Mouse (Mus musculus): ENCODE results near the gene Sphk1.
"Not testable (repeated sequence)": the region's sequence is repeated elsewhere in the genome, so short reads cannot be mapped to it uniquely, and the experiment has no call there.

Gene Sphk1

DNA sequence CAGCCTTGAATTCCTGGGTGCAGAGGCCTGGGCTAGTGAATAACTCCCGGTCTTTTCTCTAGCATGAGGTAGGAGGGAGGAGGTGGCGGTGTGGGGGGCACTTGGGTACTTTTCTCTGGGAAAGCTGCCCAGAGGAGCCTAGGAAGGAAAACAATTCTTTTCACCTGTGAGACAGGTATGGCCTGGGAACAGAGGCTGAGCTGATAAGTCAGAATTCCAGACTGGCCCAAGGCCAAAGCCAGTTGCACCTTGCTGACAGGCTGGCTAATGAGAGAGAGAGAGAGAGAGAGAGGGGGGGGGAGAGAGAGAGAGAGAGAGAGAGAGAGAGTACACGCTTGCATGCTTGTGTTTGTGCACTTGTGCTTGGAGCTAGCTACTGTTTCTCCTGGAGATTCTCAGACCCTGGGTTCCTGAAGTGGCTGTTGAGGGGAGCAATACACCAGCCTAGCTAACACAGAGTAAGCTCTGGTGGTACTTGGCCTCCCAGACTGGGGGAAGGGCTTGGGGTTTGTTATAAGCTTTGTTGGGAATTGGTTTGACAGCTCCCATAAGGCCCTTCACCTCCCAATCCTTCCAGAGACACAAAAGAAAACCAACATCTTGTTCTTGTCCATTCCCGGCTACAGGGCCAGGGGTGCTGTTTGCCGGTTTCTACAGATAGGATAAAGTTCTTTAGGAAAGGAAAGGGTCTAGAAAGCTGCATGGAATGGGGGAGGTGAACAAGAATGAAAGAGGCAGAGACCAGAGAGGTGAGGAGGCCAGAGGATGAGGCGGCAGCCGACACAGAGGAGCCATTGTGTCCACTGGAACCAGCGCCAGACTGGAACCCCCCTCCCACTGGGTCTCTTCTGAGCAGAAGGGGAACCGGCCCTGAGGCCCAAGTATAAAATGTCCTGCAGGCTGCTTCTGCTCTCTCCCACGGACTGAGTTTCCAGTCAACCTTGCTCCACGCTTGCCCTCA, at the start of gene Sphk1:
Gene Sphk1, plus strand, starts transcription at position 739 of the 961 bp plus-strand sequence.
- DNase-seq (ENCODE audit: low spot score), result no peak

DNA sequence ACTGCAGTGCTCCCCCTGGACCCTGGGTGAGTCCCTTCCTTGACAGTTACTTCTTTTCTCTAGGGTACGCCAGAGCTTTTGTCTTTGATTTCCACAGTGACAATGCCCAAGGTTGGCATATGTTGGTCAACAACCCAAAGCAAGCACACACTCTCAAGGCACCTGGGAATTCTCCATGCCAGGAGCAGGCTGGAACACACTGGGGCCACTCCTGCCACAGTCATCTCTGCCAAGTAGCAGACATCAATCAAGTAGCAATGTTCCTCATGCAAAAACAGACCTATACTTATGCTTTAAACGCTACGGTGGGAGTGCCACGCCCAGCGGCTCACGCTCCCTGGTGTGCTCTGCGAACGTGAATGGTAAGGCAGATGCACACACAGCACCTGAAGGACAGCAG, 49.8 kb upstream of the Sphk1 start:
- DNase-seq (ENCODE audit: low spot score), result no peak

DNA sequence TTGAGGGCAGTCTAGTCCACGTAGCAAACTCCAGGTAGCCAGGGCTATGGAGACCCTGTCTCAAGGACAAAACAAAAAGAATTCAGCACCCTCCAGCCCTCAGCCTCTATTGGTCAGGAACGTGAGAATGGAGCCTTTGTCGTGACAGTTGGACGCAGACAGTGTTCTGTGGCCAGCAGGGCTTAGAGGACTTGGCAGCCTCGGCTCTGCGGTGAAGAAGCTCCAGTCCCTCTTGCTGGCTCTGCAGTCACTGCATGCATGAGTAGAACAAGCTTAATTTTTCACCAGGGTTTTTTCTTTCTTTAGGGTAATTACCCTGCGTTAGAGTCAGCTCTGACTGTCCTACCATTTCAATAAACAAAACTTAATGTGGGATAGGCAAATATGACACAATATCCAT, 48.9 kb upstream of the Sphk1 start:
- DNase-seq (ENCODE audit: low spot score), result no peak

DNA sequence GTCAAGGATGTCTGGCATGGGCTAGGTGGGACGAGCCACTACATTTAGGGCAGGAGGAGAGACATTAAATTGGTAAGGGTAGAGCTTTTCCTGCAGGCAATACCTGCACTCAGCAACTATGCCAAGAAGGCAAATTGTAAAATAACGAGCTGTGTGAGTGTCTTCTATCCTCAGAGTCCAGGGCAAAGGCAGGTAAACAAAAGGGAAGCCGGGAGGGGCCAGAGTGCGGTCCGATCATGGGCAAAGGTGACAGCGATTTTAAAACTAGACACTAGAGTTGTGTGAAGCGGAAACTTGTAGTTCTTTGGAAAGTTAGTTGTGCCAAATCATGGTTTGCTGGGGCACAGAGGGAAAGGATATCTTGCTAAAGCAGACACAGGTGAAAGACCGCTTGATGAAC, 46.5 kb upstream of the Sphk1 start:
- DNase-seq (ENCODE audit: low spot score), result no peak

DNA sequence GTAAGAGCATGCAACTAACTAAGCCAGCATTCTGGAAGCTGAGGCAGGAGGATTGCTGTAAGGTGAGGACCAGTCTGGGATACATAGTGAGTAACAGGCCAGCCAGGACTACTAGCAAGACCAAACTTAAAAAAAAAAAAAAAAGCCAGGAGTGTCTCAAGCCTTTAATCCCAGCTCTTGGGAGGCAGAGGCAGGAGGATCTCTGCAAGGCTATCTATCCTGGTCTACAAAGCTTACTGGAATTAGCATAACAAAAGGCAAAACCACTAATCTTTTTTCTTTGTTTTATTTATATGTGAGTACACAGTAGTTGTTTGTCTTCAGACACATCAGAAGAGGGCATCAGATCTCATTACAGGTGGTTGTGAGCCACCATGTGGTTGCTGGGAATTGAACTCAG, 42.5 kb upstream of the Sphk1 start:
- no peak for DNase-seq (ENCODE audit: low spot score)

DNA sequence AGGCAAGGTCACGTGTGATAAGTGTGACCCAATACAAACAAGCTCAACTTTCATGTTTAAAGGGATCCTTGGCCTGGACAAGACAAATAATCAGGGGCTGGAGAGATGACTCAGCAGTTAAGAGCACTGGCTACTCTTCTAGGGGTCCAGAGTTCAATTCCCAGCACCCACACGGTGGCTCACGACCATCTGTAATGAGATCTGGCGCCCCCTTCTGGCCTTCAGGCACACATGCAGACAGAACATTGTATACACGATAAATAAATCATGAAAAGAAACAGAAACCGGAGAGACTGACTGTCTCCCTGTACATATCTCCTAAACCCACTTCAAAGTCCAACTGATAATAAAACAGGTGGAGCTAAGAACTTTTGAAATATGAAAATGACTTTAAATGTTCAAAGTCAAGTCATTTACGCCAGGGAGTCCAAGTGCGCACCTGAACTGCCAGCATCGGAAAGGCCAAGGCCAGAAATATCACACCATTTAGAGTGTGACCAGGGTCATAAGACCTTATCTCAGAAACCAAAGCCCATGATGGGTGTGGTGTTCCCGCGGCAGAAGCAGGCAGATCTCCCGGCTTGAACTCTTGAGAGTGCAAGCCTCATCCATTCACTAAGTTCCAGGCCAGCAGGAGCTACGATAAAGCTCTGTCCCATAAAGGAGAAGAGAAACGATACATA, 41.9 kb upstream of the Sphk1 start:
- DNase-seq (ENCODE audit: low spot score), result no peak

DNA sequence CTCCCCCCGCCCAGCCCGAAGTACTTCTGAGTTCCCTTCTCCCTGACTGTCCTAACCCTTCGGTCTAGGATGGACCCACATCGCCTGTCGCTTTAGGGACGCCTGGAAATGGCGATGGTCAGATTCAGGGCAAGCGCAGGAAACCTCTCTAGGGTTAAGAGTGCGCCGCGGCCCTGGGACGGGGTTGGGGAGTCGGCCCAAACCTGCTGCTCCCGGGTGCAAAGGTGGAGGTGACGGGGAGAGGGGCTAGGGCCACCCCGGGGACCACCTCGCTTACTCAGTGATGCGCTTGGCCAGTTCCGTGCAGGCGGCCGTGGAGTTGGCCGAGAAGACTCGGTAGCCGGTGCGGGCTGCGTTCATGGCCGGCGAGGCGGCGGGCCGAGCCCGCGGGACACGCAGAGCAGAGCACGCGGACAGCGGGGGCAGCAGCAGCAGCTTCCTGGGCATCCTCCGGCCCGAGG, 40.9 kb upstream of the Sphk1 start:
- DNase-seq (ENCODE audit: low spot score), result no peak

DNA sequence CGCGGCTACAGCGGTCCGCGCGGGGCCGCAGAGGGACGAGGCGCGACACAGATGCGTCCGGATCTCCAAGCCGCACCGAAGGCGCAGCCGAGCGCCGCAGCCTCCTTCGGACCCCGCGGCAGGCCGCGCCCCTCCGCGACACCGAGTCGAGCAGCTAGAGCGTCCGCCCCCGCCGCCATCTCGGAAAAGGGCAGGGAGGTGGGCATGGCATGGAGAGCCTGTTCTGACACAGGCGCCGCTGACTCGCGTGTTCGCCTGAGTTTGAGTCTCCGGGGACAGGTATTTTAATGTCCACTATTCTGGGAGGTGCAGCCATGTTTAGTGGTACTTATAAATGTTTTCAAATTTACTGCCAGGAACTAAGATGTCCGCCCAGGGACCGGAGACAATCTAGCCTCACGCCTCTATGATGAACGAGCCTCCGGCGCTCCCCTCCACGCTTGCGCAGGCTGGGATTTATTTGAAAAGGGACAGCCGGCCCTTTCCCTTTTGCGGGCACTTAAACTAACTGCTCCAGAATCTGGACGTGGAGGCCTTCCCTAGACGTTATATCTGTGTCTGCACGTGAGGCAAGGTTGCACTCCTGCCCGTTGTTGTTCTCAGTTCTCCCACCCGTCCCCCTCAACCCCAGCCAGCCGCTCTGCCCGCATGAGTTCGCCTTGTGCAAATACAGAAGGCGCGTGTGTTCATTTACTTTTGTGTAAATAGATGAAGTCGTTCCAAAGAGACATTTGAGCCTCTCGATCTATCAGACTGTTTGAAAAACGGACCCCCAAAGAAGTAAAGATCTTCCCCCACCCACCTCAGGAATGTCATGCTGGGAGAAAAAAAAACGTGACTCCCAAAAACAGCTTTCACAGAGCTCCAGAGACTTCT, 40.3 kb upstream of the Sphk1 start:
- peak; percentile 72 for DNase-seq (ENCODE audit: low spot score)

DNA sequence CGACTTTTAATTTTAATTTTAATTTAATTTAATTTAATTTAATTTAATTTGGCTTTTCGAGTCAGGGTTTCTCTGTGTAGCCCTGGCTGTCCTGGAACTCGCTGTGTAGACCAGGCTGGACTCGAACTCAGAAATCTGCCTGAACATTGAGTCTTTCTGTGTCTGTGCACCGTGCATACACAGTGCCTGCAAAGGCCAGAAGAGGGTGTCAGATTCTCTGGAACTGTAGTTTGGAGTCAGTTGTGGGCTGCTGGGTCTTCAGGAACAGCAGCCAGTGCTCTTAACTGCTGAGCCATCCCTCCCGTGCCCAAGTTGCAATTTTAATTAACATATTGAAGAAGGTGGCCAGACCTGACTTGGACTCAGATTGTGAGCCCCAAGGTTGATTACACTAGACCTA, 39.4 kb upstream of the Sphk1 start:
- DNase-seq (ENCODE audit: low spot score), result no peak

DNA sequence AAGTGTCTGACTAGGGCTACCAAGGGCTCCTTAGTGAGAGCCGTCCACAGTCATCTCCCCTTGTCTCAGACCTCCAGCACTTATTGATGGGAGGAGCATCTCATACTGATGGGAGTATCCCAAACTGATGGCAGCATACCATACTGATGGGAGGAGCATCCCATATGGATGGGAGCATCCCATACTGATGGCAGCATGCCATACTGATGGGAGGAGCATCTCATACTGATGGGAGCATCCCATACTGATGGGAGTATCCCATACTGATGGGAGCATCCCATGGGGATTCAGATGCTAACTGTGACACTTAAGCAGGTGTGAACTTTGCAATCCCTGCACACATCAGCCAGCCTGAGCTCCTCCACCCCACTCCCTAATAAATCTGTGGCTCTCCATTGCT, 38.2 kb upstream of the Sphk1 start:
- not testable (repeated sequence) for DNase-seq (ENCODE audit: low spot score)

DNA sequence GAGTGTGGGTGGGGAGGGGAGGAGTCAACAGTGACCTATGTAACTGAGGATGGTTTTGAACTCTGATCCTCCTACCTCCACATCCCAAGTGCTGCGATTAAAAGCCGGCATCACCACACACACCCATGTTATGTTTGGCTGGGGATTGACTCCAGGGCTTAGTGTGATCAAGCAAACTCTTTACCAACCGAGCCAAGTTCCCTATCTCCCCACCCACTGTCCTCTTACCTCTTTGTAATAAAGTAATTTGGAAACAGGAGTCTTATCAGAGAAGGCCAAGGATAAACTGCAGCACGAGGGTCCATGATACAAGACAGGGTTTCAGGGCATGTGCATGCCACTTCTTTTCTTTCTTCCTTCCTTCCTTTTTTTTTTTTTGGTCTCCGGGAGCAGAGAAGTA, 37.5 kb upstream of the Sphk1 start:
- no peak for DNase-seq (ENCODE audit: low spot score)

DNA sequence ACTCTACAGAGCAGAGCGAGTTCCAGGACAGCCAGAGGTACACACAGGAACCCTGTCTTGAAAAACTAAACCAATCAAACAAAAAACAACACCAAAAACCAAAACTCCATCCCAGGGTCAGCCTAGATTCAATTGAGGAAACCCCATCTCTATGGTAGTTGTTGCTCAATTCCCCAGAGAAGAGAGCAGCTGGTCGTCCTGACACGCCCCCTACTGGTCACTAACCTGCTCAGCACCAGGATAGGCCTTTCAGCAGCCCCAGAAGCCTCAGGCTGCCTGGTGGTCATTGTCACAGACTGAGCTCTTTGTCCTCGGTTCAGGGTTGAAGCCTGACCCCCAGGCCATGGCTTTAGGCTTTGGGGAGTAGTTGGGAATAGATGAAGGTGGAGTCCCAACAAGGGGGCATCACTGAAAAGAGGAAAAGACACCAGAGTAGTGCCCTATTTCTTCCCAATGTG, 36.9 kb upstream of the Sphk1 start, which contains the start of gene Prpsap1:
Gene Prpsap1, minus strand, starts transcription at position 408 of the 458 bp plus-strand sequence.
- no peak for DNase-seq (ENCODE audit: low spot score)

DNA sequence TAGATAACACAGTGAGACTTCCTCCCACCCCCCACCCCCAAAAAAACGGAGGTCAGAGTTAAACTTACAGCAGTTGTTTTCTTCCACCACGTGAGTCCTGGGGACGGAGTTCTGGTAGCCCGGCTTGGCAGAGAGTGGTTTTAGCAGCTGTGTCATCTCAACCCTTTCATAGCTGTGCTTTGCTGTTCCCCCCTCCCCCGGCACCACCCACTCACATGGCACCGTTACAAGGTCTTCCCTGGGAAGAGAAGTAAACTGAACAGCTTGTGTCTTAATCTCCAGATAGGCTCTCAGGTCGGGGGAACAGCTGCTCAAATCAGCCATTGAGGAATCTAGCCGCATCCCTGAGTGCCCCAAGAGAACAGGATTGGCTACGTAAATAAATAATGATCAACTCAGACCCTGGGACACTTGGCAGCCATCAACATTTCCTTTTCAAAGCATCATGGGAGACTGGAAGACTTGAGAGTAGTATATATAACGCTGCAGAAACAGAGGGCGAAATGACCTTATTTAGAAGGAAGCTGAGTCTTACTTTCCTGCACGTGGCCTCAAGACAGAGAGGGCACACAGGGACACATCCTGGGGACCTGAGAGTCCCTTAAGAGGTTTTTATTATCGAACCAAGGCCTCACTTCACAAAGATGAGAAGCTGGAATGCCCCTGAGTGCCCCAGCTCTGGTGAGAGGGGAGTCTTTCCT, 36.1 kb upstream of the Sphk1 start:
- DNase-seq (ENCODE audit: low spot score), result peak; percentile 41

DNA sequence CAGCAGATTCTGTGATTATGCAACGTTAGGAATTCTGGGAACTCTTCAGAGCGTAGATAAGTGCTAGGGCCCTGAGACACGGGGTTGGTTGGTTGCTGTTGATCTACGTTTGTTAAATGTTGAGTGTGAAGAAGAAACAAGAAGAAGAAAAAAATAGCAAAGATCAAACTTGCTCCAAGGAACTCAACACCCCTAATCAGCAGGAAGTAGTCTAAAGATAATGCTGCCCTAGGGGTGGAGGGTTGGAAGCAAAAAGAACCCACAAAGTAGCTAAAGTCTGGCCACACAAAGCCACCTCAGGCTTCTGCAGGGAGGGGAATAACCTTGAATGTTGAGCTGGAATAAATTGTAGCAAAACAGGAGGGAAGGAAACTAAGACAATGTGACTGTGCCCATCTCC, 33.4 kb upstream of the Sphk1 start:
- DNase-seq (ENCODE audit: low spot score), result no peak

DNA sequence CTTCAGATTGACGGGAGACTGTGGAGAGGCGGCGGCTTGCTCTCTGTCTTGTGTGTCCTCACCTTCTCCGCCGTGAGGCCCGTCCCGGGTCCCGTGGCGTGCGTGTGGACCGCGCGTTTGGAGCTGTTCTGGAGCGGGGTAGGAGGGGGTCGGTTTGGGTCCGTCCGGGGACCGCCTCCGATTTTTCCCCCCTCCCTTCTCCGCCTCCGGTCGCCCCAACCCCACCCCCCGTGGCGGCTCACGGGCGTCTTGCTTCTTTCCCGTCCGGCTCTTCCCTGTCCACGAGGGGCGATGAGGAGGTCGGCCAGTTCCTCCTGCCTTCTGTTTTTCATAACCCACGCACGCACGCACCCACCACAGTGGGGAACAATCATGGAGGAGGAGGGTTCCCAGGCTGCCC, 32.1 kb upstream of the Sphk1 start:
- DNase-seq (ENCODE audit: low spot score), result no peak

DNA sequence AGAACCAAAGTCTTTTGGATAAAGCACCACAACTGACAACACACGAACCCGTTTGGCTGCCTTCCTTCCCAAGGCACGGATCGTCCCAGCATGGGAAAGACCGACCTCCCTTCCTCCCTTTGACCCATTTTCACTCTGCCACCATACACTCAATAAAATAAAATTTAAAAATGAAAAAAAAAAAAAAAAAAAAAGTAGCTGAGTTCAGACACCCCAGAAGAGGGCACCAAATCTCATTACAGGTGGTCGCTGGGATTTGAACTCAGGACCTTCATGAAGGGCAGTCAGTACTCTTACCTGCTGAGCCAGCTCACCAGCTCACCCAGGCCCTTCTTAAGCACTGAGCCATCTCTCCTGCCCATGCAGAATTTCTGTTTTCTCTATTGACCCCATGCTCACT, 31.7 kb upstream of the Sphk1 start:
- DNase-seq (ENCODE audit: low spot score), result no peak

DNA sequence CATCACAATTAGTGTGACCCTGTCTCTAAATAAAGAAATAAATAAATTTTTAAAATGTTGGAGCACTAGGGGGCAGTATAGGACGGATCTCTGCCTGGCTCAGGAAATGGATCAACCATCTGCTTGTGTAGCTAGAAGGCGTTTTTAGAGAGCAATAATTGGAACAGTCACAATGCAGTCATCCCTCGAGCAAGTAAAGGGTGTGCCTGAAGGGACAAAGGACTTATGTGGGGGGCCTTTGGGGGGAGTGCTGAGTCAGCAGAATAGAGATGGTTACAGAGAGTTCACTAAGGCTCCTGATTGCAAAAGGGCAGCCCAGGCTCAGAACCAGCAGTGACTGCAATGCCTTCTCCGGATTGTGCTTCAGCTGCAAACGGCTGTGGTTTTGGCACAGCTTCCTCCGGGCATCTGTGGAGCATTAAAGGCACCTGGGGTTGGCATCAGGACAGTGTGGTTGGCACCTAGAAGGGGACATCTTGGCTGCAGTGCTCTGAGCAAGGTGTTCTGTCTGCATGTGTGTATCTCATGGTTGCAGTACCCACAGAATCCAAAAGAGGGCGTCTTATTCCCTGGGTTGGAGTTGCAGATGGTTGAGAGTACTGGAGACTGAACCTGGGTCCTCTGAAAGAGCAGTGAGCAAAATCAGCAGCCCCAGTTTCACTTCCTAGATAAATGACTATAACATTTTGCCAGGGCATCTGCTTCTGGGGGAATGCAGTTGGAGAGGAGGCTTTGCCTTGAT, 29.5 kb upstream of the Sphk1 start:
- DNase-seq (ENCODE audit: low spot score), result no peak

DNA sequence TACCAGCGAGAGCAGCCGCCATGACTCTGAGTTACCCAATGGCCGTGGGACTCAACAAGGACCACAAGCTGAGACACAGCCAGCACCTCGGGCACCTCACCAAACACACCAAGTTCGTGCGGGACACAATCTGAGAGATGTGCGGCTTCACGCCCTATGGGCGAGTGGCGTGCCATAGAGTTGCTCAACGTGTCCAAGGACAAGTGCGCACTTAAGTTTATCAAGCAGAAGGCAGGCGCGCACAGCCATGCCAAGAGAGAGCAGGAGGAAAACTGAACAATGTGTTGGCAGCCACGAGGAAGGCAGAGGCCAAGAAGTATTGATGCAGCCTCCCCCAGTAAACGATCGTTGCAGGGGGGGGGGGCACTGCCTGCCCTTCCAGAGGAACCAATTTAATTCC, 26.2 kb upstream of the Sphk1 start:
- no peak for DNase-seq (ENCODE audit: low spot score)

DNA sequence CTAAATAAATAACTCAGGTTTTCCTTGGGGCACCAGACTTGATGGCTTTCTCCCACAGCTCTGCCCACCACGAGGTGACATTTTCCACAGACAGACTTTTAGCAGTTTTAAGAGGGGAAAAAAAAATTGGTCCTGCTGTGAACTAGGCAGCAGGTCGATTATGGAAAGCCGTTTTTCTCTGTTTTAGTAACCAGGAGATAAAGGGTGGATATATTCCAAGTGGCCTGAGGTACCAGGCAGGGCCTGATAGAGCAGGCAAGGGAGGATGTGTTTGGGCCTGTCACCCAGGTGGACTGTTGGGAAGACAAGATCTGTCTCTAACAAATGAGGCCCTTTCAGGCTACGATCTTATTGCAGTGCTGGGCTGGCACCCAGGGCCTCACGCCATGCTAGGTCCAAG, 25.2 kb upstream of the Sphk1 start:
- no peak for DNase-seq (ENCODE audit: low spot score)

DNA sequence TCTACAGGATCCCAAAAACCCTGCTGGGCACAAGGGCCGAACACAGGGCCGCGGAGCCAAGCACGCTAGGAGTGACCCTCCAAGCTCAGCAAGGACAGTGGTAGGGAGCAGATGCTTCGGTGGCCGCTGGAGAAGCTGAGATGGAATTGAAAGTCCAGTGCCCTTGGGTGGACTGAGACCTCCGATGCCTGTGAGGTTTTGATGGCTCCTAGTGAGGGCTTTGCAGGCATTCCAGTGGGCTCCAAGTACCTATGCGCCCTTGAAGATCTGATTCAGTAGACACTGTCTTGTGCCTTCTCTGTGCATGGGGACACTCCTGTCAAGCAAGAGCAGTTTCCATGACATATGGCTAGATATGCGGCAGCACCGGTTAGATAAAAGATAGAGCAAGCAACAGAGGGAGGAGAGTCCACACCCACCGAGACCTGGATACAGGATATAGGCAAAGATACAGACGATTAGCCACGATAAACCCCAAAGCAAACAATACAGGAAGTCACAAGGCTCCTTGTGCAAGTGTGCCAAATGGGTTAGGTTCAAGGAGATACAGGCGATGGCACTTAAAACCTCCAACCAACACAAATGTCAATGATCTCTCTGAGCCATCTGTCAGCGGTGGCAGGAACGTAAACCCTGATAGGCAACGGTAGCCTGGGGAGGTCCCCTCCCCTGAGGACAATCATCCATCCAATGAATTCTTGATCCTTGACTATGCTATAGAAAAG, 24.4 kb upstream of the Sphk1 start:
- no peak for DNase-seq (ENCODE audit: low spot score)
